Mouse (Mus musculus): ENCODE measurements around the gene Cped1.

- TF ChIP-seq GATA1 (IDR thresholded peaks at IDR 0.05; ENCODE audit: borderline replicate concordance, low read length) (no peak), CTCF (IDR thresholded peaks at IDR 0.05; ENCODE audit: low read depth, low read length) (no peak), TAL1 (conservative IDR thresholded peaks at IDR 0.05; ENCODE audit: low read depth, low read length) (no peak)
Observed at GRCm38 (mm10) chr6:22222087-22222486, 236.4 kb downstream of the Cped1 start.
